Mouse (Mus musculus) cortical plate, adult 2 months (tissue): ENCODE measurements around the gene Slc11a1. TPM values are rescaled to one million over a fixed set of nuclear protein-coding genes. Genes with fewer than 3 reads are reported as not detected.

ENCODE experiments used
- H3K27ac ChIP-seq: fragments of 200-500 bp; 2 replicates; pipeline ENCODE4 v1.5.1; 2012; ENCODE audit warnings: low read length, control low read depth, inconsistent platforms; ENCODE audit not compliant: insufficient read depth
- H3K4me1 ChIP-seq: fragments of 200-500 bp; 2 replicates; pipeline ENCODE4 v1.6.1; 2011; ENCODE audit warnings: low read length; ENCODE audit not compliant: control insufficient read depth, insufficient read depth
- H3K4me3 ChIP-seq: fragments of 200-500 bp; 2 replicates; pipeline ENCODE4 v1.5.1; 2011; ENCODE audit warnings: mild to moderate bottlenecking, low read length, control low read depth; ENCODE audit not compliant: insufficient read depth
- CTCF ChIP-seq: fragments of 200-500 bp; IDR thresholded peaks from 2 replicates; pipeline ENCODE4 v1.5.1; 2011; ENCODE audit warnings: mild to moderate bottlenecking, control low read depth, low read length; ENCODE audit not compliant: insufficient read depth; ENCODE audit errors: extremely low read depth
- POLR2A ChIP-seq: fragments of 200-500 bp; IDR thresholded peaks from 2 replicates; pipeline ENCODE4 v1.6.1; 2011; ENCODE audit warnings: mild to moderate bottlenecking, low read length, control low read depth; ENCODE audit not compliant: insufficient read depth; ENCODE audit errors: extremely low read depth
- polyA plus RNA-seq: library from polyadenylated mRNA; depleted of rRNA; stranded (reverse); fragments of >200 nt; gene quantifications from 2 replicates; pipeline ENCODE4 v1.2.3, GENCODE M21; 2012

Gene Slc11a1
- polyA plus RNA-seq, 1 experiment = 8.9 TPM

DNA sequence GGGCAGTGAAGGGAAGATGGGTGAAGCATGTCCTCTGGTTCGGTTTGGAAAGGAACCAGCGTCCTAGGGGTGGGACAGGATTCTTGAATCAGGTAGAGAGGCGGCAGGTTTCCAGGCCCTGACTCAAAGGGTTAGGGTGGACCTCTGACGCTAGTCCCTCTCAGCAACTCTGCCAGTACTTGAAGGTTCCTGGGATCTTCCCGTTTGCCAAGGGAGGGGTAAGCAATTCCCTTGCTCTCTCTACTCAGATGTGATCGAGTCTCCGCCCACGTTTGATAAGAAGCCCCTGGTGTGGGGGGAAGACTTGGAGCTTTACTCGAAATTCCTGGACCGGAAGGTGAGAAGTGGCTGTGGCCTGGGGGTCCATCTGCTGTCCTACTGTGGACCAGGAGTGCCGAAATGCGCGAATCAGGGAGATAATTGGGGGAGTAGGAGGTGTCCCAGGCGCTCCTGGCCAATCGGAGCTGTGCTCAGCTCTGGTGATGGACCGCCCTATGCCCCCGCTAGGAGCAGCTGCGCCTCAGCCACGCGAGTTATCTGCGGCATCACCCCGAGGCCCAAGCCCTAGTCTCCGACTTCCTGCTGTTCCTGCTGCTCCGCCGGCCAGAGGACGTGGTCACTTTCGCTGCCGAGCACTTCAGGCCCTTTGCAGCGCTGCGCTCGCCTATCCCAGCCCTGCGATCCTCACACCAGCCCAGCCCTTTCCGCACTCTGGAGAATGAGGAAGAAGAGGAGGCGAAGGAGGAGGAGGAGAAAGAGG lies 6.9 kb upstream of the Slc11a1 start:
- Histone ChIP-seq H3K4me3 (peak overlapping the region; percentile 17; the same call in 1 of the 2 replicates), H3K27ac (no peak overlapping the region), H3K4me1 (no peaks in the 10 kb centered on the region; the same call in 1 of the 2 replicates)
- TF ChIP-seq CTCF (no peak), POLR2A (no peak)

GRCm38 (mm10) chr1:74370040-74370439 lies 5.0 kb upstream of the Slc11a1 start:
- no peaks in the 10 kb centered on the region for H3K4me1 ChIP-seq
- H3K27ac ChIP-seq = no peak overlapping the region
- TF ChIP-seq CTCF (no peak), POLR2A (no peak)
- no peak overlapping the region for H3K4me3 ChIP-seq

- H3K4me3 ChIP-seq = no peak overlapping the region
- TF ChIP-seq CTCF = no peak
- no peak for TF ChIP-seq POLR2A
- no peaks in the 10 kb centered on the region for H3K4me1 ChIP-seq
- no peak overlapping the region for H3K27ac ChIP-seq
Observed at GRCm38 (mm10) chr1:74373372-74373771, 1.6 kb upstream of the Slc11a1 start.

DNA sequence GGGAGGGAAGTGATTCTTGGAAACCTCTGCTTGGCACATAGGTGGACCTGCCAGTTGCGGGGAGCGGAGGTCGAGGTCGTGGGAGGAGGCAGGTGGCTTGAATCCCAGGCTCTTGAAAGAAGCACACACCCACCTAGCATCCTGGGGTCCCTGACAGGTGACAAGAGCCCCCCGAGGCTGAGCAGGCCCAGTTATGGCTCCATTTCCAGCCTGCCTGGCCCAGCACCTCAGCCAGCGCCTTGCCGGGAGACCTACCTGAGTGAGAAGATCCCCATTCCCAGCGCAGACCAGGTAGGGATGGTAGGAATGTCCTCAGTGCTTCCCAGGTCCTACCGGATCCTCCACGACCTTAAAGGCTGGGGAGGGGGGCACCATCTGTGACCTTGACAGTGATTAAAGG lies 566 bp downstream of the Slc11a1 start:
- H3K27ac ChIP-seq = no peak overlapping the region

DNA sequence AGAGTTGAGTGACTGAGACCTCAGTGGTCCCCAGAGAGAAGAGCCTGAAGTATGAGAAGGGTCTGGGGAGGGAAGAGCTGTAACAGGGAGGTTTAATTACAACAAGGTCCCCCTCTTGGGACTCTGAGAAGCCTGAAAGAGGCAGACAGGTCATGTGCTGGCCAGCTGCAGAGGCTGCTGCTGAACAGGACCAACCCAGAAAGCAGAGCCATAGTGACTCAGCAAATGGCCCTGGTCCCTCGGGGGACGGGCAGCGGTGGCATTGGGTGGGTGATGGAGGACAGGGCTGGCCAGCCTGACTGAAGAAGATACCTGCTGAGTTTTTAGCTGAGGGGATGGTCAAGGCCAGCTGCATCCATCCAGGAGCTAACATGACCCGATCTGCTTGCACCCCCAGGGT lies 1.4 kb downstream of the Slc11a1 start:
- Histone ChIP-seq H3K4me1 (no peaks in the 10 kb centered on the region), H3K4me3 (no peak overlapping the region), H3K27ac (no peak overlapping the region)
- TF ChIP-seq POLR2A (no peak), CTCF (no peak)

More for the DNA sequence above, 566 bp downstream of the Slc11a1 start:
- Histone ChIP-seq H3K4me3 (no peak overlapping the region), H3K4me1 (no peaks in the 10 kb centered on the region)
- no peak for TF ChIP-seq CTCF
- no peak for TF ChIP-seq POLR2A

DNA sequence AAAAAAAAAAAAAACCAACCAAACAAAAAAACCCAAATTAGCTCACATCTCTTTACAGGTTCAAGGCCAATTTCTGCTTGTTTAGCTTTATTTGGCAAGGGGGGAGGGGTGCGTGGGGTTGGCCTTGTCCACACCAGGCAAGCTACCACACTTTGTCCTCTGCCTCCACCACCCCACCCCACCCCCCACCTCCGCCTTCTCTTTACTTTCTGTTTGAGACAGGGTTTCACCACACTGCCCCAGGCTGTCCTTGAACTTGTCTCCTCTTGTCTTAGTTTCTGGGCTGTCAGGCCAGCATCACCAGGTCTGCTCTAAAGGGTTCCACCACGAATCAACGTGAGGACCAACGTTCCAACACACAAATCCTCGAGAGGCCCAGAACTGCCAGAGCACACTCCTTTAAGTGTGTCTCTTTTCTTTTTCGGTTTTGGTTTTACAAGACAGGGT lies 4.1 kb downstream of the Slc11a1 start:
- TF ChIP-seq CTCF (no peak), POLR2A (no peak)
- Histone ChIP-seq H3K4me1 (no peaks in the 10 kb centered on the region), H3K27ac (no peak overlapping the region), H3K4me3 (no peak overlapping the region)

DNA sequence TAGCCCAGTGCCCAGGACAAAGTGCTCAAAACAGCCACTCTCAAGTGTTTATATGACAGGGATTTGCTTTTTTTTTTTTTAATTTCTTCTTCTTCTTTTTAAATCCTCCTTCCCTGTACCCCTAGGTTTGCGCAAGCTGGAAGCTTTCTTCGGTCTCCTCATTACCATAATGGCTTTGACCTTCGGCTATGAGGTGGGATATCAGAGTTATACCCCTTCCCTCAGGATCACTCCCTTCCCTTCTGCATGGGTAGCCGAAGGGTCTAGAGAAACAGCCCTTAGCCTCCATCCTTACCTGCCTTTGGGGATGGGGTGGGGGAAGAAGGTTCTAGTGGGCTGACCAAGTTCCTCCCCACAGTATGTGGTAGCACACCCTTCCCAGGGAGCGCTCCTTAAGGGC lies 5.5 kb downstream of the Slc11a1 start:
- no peaks in the 10 kb centered on the region for H3K4me1 ChIP-seq
- TF ChIP-seq POLR2A = no peak
- TF ChIP-seq CTCF = no peak
- H3K27ac ChIP-seq = no peak overlapping the region
- no peak overlapping the region for H3K4me3 ChIP-seq

- Histone ChIP-seq H3K4me3 (no peak overlapping the region), H3K27ac (no peak overlapping the region), H3K4me1 (no peaks in the 10 kb centered on the region)
- TF ChIP-seq POLR2A (no peak), CTCF (no peak)
Observed at GRCm38 (mm10) chr1:74381588-74382021, 6.6 kb downstream of the Slc11a1 start.

GRCm38 (mm10) chr1:74383385-74383784 lies 8.4 kb downstream of the Slc11a1 start:
- no peaks in the 10 kb centered on the region for H3K4me1 ChIP-seq
- H3K4me3 ChIP-seq = no peak overlapping the region
- H3K27ac ChIP-seq = no peak overlapping the region
- no peak for TF ChIP-seq POLR2A
- no peak for TF ChIP-seq CTCF

GRCm38 (mm10) chr1:74384525-74384924 lies 9.5 kb downstream of the Slc11a1 start:
- no peaks in the 10 kb centered on the region for H3K4me1 ChIP-seq
- H3K27ac ChIP-seq = no peak overlapping the region
- no peak overlapping the region for H3K4me3 ChIP-seq
- no peak for TF ChIP-seq POLR2A
- no peak for TF ChIP-seq CTCF

DNA sequence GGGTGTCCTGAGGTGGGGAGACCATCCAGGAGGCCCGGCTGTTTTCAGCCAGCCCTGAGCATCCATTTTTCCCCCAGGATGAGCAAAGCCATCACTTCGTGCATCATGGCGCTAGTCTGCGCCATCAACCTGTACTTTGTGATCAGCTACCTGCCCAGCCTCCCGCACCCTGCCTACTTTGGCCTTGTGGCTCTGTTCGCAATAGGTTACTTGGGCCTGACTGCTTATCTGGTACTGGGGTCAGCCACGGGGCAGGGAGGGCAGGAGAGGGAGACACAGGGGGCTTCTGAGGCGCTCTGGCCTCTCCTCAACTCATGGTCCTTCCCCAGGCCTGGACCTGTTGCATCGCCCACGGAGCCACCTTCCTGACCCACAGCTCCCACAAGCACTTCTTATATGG lies 10.1 kb downstream of the Slc11a1 start:
- Histone ChIP-seq H3K4me3 (no peak overlapping the region), H3K27ac (no peak overlapping the region), H3K4me1 (no peaks in the 10 kb centered on the region)
- TF ChIP-seq POLR2A = no peak
- no peak for TF ChIP-seq CTCF

DNA sequence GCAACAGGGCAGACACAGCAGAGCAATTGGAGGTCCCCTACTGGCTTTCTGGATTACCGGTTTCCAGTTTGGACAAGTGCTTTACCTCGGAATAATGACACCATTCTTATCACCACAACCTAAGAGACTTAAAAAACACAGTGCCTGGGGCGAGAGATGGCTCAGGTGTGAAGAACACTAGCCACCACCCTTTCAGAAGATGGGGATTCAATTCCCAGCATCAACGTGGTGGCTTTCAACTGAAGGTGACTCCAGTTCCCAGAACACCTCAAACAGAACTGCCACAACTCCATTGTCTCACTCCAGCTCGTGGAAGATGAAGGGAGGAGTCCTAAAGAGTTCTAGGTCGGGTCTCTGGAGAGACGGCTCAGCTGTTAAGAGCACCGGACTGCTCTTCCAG lies 10.5 kb downstream of the Slc11a1 start:
- no peak overlapping the region for H3K4me3 ChIP-seq
- no peaks in the 10 kb centered on the region for H3K4me1 ChIP-seq
- TF ChIP-seq CTCF (no peak), POLR2A (no peak)
- no peak overlapping the region for H3K27ac ChIP-seq
